Mouse (Mus musculus) layer of hippocampus, adult 9-11 months (tissue): ENCODE results near the gene Olfr465-ps1.

ENCODE experiments used
- DNase-seq: peaks from one replicate; pipeline ENCODE4 v3.0.0; 2022

Olfr465-ps1 gene

GRCm38 (mm10) chr13:65137789-65138188 lies at the start of gene Olfr465-ps1:
Gene Olfr465-ps1 (plus strand): TSS chr13:65138089.
- DNase-seq, result no peak

- no peak for DNase-seq
Observed at GRCm38 (mm10) chr13:65095923-65096322, 42.0 kb upstream of the Olfr465-ps1 start.

GRCm38 (mm10) chr13:65097018-65097417 lies 40.9 kb upstream of the Olfr465-ps1 start:
- DNase-seq, result no peak

GRCm38 (mm10) chr13:65100678-65101077 lies 37.2 kb upstream of the Olfr465-ps1 start:
- no peak for DNase-seq

DNA sequence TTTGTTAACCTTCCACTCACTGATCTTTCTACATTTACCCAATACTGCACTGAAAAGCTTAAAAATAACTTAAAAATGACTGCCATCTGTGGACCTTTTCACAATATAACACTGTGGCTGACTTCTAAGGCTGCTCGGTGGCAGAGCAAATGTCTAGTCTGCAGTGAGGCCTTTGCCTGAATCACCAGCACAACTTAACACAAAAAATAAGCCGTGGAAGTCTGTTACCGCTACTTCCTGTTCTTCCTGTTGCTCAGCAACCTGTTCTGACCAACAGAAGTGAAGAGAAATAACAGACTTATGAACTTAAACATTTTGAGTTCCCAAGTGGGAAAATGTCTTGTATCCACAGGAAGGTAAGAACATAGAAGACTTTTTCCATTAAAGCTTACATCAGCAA lies 36.7 kb upstream of the Olfr465-ps1 start:
- no peak for DNase-seq

DNA sequence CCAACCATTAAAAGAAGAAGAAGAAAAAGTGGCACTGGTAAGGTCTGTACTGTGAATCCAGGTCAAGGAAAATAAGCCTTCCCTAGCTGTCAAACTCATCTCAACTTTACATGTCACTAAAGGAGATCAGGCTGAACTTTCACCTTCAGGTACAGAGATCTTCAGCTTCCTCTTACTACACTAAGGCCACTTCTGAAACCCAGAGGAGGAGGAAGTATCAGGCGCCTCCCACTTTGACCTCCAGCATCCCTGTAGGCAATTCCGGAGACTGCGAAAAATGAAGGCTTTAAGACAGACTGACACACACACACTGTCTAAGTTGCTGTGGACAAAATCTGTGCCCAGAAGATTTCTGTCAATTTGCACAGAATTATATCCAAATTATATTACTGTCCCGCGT lies 25.9 kb upstream of the Olfr465-ps1 start:
- no peak for DNase-seq

- DNase-seq, result peak; percentile 92
Observed at GRCm38 (mm10) chr13:65112459-65113110, 25.3 kb upstream of the Olfr465-ps1 start, which contains the start of gene Mfsd14b. Gene Mfsd14b (minus strand): TSS chr13:65112975.

GRCm38 (mm10) chr13:65113239-65113638 lies 24.6 kb upstream of the Olfr465-ps1 start:
- DNase-seq, result no peak

- no peak for DNase-seq
Observed at GRCm38 (mm10) chr13:65120984-65121383, 16.9 kb upstream of the Olfr465-ps1 start.

- DNase-seq, result no peak
Observed at GRCm38 (mm10) chr13:65122111-65122510, 15.8 kb upstream of the Olfr465-ps1 start.

DNA sequence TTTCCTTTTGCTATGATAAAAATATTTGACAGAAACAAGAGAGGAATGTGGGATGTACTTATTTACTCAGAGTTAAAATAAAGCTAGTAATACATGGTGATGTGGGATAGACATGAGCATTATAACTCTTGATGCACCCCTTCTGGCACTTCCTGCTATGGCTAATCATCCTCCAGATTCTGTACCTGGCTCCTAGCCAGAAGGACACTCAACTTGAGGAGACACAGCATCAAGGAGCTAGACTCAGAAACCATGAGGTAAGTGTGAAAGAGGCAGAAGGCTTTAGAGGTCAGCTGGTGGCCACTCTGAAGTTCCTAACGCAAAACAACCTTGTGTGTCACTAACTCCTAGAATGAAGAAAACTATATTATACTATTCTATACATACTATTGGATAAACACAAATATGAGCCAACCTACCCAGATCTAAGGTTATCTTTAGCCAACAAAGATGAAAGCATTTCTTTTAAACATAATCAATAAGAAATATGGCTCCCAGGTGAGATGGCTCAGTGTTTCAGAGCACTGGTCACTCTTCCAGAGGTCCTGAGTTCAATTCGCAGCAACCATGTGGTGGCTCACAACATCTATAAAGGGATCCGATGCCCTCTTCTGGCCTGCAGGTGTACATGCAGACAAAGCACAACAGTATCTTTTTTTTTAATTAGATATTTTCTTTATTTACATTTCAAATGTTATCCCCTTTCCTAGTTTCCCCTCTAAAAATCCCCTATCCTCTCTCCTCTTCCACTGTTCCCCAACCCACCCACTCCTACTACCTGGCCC lies 10.6 kb upstream of the Olfr465-ps1 start:
- DNase-seq, result no peak

DNA sequence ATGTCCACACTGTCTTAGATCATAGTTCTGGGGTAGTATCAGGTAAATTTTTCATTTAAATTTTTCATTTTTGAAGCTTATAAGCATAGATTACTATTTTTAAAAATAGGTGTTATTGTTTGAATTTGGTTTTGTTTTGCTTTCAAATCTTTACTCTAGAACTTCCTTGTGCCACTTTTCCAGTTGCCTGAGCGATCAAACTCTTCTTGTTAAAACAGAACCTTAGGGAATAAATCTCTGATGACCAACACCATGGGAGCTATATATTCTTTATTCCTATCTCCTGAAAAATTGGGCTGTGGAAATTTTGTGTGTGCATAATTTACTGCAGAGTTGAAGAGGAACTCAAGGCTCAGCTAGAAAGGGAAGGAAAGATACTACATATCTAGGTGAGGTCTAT lies 12.1 kb downstream of the Olfr465-ps1 start, which contains the start of gene Olfr466:
Olfr466 (plus strand) TSS at position 301 of the 400 bp plus-strand sequence.
- no peak for DNase-seq

GRCm38 (mm10) chr13:65174102-65174501 lies 36.2 kb downstream of the Olfr465-ps1 start:
- no peak for DNase-seq

DNA sequence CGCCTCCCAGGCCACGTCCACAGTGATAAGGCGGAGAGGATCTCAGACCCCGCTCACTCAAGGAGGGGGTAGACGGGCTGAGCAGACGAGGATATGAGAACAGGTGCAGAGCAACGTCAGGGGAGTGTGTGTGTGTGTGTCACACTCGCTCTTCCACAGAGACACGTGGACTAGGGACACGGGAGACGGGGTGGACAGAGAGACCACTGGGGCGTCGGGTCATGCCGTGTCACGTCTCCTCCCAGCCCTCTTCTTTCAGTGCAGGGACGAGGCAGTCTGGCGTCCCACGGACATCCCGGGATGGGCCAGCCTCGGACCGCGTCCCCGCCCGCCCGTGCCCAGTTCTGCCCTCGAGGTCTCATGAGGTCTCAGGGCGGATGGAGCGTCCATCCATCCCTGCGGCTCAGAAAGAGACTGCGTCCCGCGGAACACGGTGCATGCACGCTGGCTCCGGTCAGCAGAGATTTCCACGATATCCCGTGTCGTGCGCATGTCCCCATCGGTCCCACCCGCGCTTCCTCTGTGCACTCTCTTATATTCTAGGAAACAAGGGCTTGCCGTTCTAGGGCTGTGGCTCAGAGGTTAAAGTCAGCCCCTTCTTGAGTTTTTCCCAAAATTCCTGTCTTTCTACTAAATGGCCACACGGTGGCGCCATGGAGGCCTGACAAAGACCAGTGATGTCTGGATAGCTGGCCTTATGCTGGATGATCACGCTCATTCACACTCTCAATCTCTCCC lies 38.0 kb downstream of the Olfr465-ps1 start:
- peak; percentile 1 for DNase-seq

DNA sequence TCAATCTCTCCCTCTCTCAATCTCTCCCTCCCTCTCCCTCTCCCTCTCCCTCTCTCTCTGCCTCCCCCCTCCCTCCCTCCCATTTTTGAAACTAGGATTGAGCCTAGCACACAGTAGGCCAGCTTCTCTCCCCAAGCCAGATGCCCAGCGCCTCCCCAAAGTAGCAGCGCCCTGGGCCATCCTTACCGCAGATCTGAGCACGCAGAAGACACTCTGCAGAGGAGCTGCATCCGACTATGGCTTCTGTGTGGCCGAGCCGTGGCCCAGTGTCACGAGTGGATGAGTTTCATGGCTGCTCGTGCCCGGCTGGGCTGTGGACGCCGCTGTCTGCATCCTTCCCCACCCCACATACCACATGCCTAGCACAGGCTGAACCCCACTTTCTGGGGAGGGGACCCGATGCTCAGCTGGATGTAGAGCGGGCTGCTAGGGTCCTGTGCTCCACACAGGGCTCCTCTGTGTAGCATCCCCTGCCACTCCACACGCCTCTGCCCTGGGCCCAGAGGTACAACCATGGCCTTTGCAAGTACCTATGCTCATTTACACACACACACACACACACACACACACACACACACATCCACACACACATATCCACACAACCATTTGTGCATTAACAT lies 38.7 kb downstream of the Olfr465-ps1 start:
- no peak for DNase-seq
